Mouse (Mus musculus): ENCODE measurements around the gene Txnl4b.

The Txnl4b gene

GRCm38 (mm10) chr8:109595854-109596253, 30.2 kb downstream of the Txnl4b start:
- in situ Hi-C loops (cut with MboI, MseI), result no loop called here

- in situ Hi-C loops (cut with MboI, MseI), result loop anchor here (5.0 kb wide), 1 partner anchor 39 kb away; the partner anchor contains the start of genes Dhx38 and Txnl4b
Measured at GRCm38 (mm10) chr8:109606725-109607124, 41.0 kb downstream of the Txnl4b start.

DNA sequence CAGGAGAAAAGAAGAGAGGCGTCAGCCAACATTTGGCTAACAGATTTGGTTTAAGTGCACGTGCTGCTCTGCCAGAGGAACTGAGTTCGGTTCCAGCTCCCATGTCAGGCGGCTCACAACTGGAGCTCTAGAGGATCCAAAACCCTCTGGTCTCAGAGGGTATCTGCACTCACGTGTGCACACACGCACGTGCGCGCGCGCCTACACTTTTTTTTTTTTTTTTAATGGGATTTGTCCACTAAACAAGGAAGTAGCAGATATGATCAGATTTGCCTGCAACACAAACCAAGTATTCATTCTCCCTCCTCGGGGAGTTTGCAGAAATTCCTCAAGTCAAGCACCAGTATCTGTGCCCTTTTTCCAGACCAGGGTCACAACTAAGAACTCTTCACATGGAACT, 42.0 kb downstream of the Txnl4b start:
- in situ Hi-C loops (cut with MboI, MseI), result loop anchor here (5.0 kb wide), 1 partner anchor 40 kb away; the partner anchor contains the start of genes Dhx38 and Txnl4b

DNA sequence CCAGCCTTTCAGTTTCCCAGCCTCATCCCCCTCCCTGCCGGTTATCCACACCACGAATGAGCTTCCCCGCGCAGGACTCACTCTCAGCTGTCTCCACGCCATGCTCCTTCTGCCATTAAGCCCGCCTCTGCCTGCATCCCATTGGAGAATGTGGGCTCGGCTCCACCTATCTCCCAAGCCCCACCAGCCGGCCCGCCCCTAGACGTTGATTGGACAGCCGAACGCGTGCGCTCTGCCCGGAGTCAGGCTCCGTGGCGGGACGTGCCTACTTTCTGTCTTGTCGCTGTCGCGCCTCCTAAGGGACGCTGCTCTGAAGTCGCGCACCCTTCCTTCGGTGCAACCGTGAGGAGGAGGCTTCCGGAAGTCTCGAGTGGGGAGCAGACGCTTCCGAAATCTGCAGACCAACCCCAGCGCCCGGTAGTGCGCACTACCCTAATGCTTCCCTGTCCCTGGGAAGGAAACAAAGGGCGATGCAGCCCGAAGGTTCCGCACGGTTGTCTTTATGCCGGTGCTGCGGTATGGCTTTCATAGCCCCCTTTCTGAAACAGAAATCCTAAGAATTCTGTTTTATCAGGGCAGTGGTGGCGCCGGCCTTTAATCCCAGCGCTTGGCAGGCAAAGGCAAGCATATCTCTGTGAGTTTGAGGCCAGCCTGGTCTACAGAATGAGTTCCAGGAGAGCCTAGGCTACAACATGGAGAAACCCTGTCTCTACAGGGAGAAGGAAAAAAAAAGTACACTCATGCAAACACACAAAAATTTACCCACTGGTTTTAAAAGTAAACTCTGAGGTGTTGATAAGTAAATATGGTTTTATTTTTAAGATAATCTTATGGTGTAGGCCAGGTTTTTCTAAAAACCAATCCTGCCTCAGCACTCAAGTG, 42.8 kb downstream of the Txnl4b start, which contains the start of gene Dhodh:
Dhodh (minus strand) TSS at position 403 of the 882 bp plus-strand sequence.
- in situ Hi-C loops (cut with MboI, MseI), result loop anchor here (5.0 kb wide), 1 partner anchor 41 kb away; the partner anchor contains the start of genes Dhx38 and Txnl4b

DNA sequence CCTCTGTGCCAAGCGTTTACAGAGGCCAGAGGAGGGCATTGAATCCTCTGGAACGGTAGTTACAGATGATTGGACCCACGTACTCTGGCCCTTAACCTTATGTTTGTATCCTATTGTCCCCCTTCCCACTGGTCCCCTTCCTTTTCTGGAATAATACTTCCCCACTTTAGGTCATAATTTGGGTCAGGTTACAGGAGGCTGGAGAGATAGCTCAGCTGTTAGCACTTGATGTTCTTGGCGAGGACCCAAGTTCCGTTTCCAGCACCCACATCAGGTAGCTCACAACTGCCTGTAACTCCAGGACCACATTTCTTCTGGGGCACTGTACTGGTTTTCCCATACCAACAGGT, 43.4 kb downstream of the Txnl4b start:
- in situ Hi-C loops (cut with MboI, MseI), result loop anchor here (5.0 kb wide), 1 partner anchor 42 kb away; the partner anchor contains the start of genes Dhx38 and Txnl4b

GRCm38 (mm10) chr8:109614243-109615210, 48.8 kb downstream of the Txnl4b start, which contains the start of gene Pkd1l3:
Gene Pkd1l3 (plus strand): TSS chr8:109614517.
- in situ Hi-C loops (cut with MboI, MseI), result loop anchor here (5.0 kb wide), 1 partner anchor 73 kb away; no protein-coding TSS in a partner anchor

DNA sequence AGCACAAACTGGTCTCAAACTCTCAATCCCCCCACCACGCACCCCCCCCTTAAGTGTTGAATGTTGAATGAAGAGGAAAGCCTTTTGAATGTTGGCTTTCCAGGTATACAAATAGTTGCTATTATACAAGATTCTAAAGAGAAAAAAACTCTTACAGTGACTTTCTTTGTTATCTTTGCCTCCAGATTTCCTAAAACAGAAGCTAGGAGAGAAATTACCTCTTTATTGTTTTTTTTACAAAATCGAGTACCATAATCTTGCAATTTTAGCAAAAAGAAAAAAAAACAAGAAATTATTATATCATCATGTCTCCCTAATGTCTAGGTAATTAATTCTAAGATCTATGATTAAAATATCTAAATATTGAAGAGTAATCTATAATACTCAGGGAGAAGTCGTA, 49.9 kb downstream of the Txnl4b start:
- in situ Hi-C loops (cut with MboI, MseI), result no loop called here

Measured in T-helper 1 cell (primary cell).